Mouse (Mus musculus) lung, postnatal 14 days (tissue): Measurements from ENCODE around the gene Tmem11.

Source experiments
- DNase-seq: peaks from one replicate; pipeline ENCODE4 v3.0.0; 2021

The Tmem11 gene

DNA sequence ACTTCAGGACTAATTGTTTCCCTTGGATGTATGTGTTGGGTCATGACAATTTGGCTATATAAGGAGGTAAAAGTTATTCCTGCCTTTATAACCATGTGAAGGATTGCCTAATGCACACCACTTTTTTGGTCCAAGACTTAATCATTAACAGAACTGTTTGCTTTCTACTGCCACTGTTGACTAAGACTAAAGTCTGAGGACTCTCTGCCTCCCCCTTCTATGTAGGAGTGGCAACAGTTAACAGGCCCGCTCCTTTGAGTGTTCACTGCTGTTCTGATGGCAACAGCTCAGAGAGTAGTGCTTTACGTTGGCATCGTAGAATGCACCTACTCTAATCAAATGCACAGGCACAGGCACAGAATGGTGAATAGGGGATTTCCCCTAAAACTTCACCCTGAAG is 53.9 kb downstream of the Tmem11 start:
- no peak for DNase-seq

GRCm38 (mm10) chr11:60823771-60824170 is 55.3 kb downstream of the Tmem11 start:
- DNase-seq = no peak

- no peak for DNase-seq
These were observed 62.7 kb downstream of the Tmem11 start for GRCm38 (mm10) chr11:60816398-60816797.
